Mouse (Mus musculus): ENCODE measurements around the gene Tespa1. TPM values are rescaled to one million over a fixed set of nuclear protein-coding genes. Genes with fewer than 3 reads are reported as not detected.
A peak's percentile ranks its signal among the peaks of the same experiment; 100 is the strongest.
"Not testable (repeated sequence)": the region's sequence is repeated elsewhere in the genome, so short reads cannot be mapped to it uniquely, and the experiment has no call there.

Gene Tespa1
- polyA plus RNA-seq (2014; fragmentation: Nextera tagmentation; extraction: Ambion mirVana): not detected in 2 replicates

GRCm38 (mm10) chr10:130322637-130323036 lies at the start of gene Tespa1:
Gene Tespa1 (plus strand): TSS chr10:130322870.
- WGBS: 90% methylated on average over 5 of the region's 5 CpGs
- H3K4me3 ChIP-seq (ENCODE audit: low read depth, low read length): no peak within 1 kb of the TSS
- ATAC-seq: no peak

DNA sequence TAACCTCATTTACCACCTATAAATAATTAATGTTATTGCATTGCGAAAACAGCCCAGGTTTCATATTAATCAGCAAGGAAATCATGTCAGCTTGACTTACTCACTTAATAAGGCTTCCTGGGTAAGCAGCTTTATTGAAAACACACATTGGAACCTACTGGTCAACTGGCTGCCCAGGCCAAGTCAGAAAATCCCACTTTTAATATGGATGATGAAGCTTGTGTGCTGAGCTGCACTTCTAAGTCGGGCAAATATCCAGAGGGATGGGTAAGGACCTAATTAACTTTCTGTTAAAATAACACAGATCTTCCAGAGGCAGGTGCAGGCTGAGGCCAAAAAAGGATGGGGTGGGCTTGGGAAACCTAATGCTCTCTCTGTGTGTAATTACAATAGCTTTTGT lies 46.9 kb upstream of the Tespa1 start:
- H3K4me3 ChIP-seq (ENCODE audit: low read depth, low read length): no peak overlapping the region
- WGBS: 32% methylated on average over 2 of the region's 2 CpGs
- no peaks in the 10 kb centered on the region for H3K36me3 ChIP-seq (ENCODE audit: control insufficient read depth, insufficient read depth, low read length)
- H3K9me3 ChIP-seq (replicated peaks; ENCODE audit: control insufficient read depth, low read length): no peaks in the 10 kb centered on the region
- peak; percentile 40; the same call in 1 of the 2 replicates for ATAC-seq
- H3K27me3 ChIP-seq (replicated peaks; ENCODE audit: control insufficient read depth, insufficient read depth, low read length): no peaks in the 10 kb centered on the region
- H3K4me1 ChIP-seq (ENCODE audit: control insufficient read depth, insufficient read depth, low read length): no peaks in the 10 kb centered on the region; the same call in 1 of the 2 replicates
- no peak overlapping the region for H3K9ac ChIP-seq (ENCODE audit: low read length)
- no peak for DNase-seq (ENCODE audit: low spot score)
- no peak overlapping the region for H3K4me2 ChIP-seq (ENCODE audit: low read length)
- H3K27ac ChIP-seq (ENCODE audit: low read depth, low read length): no peak overlapping the region

More at GRCm38 (mm10) chr10:130322637-130323036, at the start of gene Tespa1:
- no peak for DNase-seq (ENCODE audit: low spot score)
- no peaks in the 10 kb centered on the region for H3K9me3 ChIP-seq (replicated peaks; ENCODE audit: control insufficient read depth, low read length)
- H3K4me2 ChIP-seq (ENCODE audit: low read length): no peak within 1 kb of the TSS
- H3K36me3 ChIP-seq (ENCODE audit: control insufficient read depth, insufficient read depth, low read length): no peaks in the 10 kb centered on the region
- H3K27ac ChIP-seq (ENCODE audit: low read depth, low read length): no peak within 1 kb of the TSS
- H3K4me1 ChIP-seq (ENCODE audit: control insufficient read depth, insufficient read depth, low read length): no peaks in the 10 kb centered on the region
- no peaks in the 10 kb centered on the region for H3K27me3 ChIP-seq (replicated peaks; ENCODE audit: control insufficient read depth, insufficient read depth, low read length)
- H3K9ac ChIP-seq (ENCODE audit: low read length): no peak within 1 kb of the TSS

- no peaks in the 10 kb centered on the region for H3K36me3 ChIP-seq (ENCODE audit: control insufficient read depth, insufficient read depth, low read length)
- no peak overlapping the region for H3K27ac ChIP-seq (ENCODE audit: low read depth, low read length)
- no peak overlapping the region for H3K9ac ChIP-seq (ENCODE audit: low read length)
- no peak overlapping the region for H3K4me2 ChIP-seq (ENCODE audit: low read length)
- no peaks in the 10 kb centered on the region for H3K9me3 ChIP-seq (replicated peaks; ENCODE audit: control insufficient read depth, low read length)
- H3K27me3 ChIP-seq (replicated peaks; ENCODE audit: control insufficient read depth, insufficient read depth, low read length): no peaks in the 10 kb centered on the region
- WGBS: 59% methylated on average over 2 of the region's 2 CpGs
- DNase-seq (ENCODE audit: low spot score) (no peak), ATAC-seq (no peak)
- H3K4me1 ChIP-seq (ENCODE audit: control insufficient read depth, insufficient read depth, low read length): no peaks in the 10 kb centered on the region; the same call in 1 of the 2 replicates
- no peak overlapping the region for H3K4me3 ChIP-seq (ENCODE audit: low read depth, low read length)
Measured at GRCm38 (mm10) chr10:130276496-130276895, 46.2 kb upstream of the Tespa1 start.

- ATAC-seq (peak; percentile 24; the same call in 1 of the 2 replicates), DNase-seq (ENCODE audit: low spot score) (peak; percentile 55)
- H3K9me3 ChIP-seq (replicated peaks; ENCODE audit: control insufficient read depth, low read length): no peaks in the 10 kb centered on the region
- no peaks in the 10 kb centered on the region; the same call in 1 of the 2 replicates for H3K4me1 ChIP-seq (ENCODE audit: control insufficient read depth, insufficient read depth, low read length)
- WGBS: under 1% methylated on average over 7 of the region's 7 CpGs
- H3K4me3 ChIP-seq (ENCODE audit: low read depth, low read length): 0 out of 2 replicates have a peak within 1 kb of the TSS, but pooled peaks have one; percentile 5
- H3K4me2 ChIP-seq (ENCODE audit: low read length): peak within 1 kb of the TSS; percentile 28
- H3K27ac ChIP-seq (ENCODE audit: low read depth, low read length): no peak within 1 kb of the TSS
- H3K27me3 ChIP-seq (replicated peaks; ENCODE audit: control insufficient read depth, insufficient read depth, low read length): no peaks in the 10 kb centered on the region
- H3K36me3 ChIP-seq (ENCODE audit: control insufficient read depth, insufficient read depth, low read length): no peaks in the 10 kb centered on the region
- no peak within 1 kb of the TSS for H3K9ac ChIP-seq (ENCODE audit: low read length)
Measured at GRCm38 (mm10) chr10:130280066-130280465, 42.6 kb upstream of the Tespa1 start, which contains the start of gene Neurod4. Gene Neurod4 (minus strand): TSS chr10:130280240.

- WGBS: 16% methylated on average over 1 of the region's 1 CpGs
- H3K9ac ChIP-seq (ENCODE audit: low read length): no peak overlapping the region
- H3K4me2 ChIP-seq (ENCODE audit: low read length): no peak overlapping the region
- ATAC-seq: peak; percentile 78
- H3K36me3 ChIP-seq (ENCODE audit: control insufficient read depth, insufficient read depth, low read length): no peaks in the 10 kb centered on the region
- H3K4me1 ChIP-seq (ENCODE audit: control insufficient read depth, insufficient read depth, low read length): no peaks in the 10 kb centered on the region; the same call in 1 of the 2 replicates
- no peak overlapping the region for H3K4me3 ChIP-seq (ENCODE audit: low read depth, low read length)
- no peaks in the 10 kb centered on the region for H3K27me3 ChIP-seq (replicated peaks; ENCODE audit: control insufficient read depth, insufficient read depth, low read length)
- DNase-seq (ENCODE audit: low spot score): peak; percentile 45
- no peaks in the 10 kb centered on the region for H3K9me3 ChIP-seq (replicated peaks; ENCODE audit: control insufficient read depth, low read length)
- no peak overlapping the region for H3K27ac ChIP-seq (ENCODE audit: low read depth, low read length)
Measured at GRCm38 (mm10) chr10:130281982-130282449, 40.7 kb upstream of the Tespa1 start.

- WGBS: 76% methylated on average over 1 of the region's 1 CpGs
- Histone ChIP-seq H3K4me2 (ENCODE audit: low read length) (no peak overlapping the region), H3K4me1 (ENCODE audit: control insufficient read depth, insufficient read depth, low read length) (no peaks in the 10 kb centered on the region), H3K4me3 (ENCODE audit: low read depth, low read length) (no peak overlapping the region), H3K36me3 (ENCODE audit: control insufficient read depth, insufficient read depth, low read length) (no peaks in the 10 kb centered on the region), H3K9me3 (replicated peaks; ENCODE audit: control insufficient read depth, low read length) (no peaks in the 10 kb centered on the region), H3K27me3 (replicated peaks; ENCODE audit: control insufficient read depth, insufficient read depth, low read length) (no peaks in the 10 kb centered on the region), H3K27ac (ENCODE audit: low read depth, low read length) (no peak overlapping the region), H3K9ac (ENCODE audit: low read length) (no peak overlapping the region)
- DNase-seq (ENCODE audit: low spot score) (no peak), ATAC-seq (no peak)
Measured at GRCm38 (mm10) chr10:130287201-130287600, 35.5 kb upstream of the Tespa1 start.

DNA sequence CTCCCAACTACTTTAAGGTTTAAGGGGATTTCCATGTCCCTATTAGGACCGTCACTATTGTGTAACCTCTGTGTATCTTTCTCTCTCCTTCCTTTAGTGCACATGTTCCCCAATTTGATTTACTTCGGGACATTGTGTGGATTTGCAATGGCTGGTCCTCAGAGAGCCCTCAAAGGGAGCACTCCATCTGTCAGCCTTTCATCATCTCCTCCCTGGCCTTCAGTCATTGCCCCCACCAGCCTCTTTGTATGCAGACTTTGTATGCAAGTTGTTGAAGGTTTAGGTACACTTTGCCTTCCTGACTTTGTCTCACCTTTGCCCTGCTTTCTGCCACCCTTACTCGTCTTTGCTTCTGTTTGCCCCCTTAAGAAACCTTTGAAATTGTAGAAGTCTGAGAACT lies 34.7 kb upstream of the Tespa1 start:
- no peak overlapping the region for H3K9ac ChIP-seq (ENCODE audit: low read length)
- no peak overlapping the region for H3K4me2 ChIP-seq (ENCODE audit: low read length)
- no peaks in the 10 kb centered on the region for H3K27me3 ChIP-seq (replicated peaks; ENCODE audit: control insufficient read depth, insufficient read depth, low read length)
- H3K9me3 ChIP-seq (replicated peaks; ENCODE audit: control insufficient read depth, low read length): no peaks in the 10 kb centered on the region
- no peak overlapping the region for H3K27ac ChIP-seq (ENCODE audit: low read depth, low read length)
- H3K4me1 ChIP-seq (ENCODE audit: control insufficient read depth, insufficient read depth, low read length): no peaks in the 10 kb centered on the region
- H3K36me3 ChIP-seq (ENCODE audit: control insufficient read depth, insufficient read depth, low read length): no peaks in the 10 kb centered on the region
- DNase-seq (ENCODE audit: low spot score) (no peak), ATAC-seq (no peak)
- H3K4me3 ChIP-seq (ENCODE audit: low read depth, low read length): no peak overlapping the region
- 47% methylated on average over 3 of the region's 3 CpGs for WGBS

DNA sequence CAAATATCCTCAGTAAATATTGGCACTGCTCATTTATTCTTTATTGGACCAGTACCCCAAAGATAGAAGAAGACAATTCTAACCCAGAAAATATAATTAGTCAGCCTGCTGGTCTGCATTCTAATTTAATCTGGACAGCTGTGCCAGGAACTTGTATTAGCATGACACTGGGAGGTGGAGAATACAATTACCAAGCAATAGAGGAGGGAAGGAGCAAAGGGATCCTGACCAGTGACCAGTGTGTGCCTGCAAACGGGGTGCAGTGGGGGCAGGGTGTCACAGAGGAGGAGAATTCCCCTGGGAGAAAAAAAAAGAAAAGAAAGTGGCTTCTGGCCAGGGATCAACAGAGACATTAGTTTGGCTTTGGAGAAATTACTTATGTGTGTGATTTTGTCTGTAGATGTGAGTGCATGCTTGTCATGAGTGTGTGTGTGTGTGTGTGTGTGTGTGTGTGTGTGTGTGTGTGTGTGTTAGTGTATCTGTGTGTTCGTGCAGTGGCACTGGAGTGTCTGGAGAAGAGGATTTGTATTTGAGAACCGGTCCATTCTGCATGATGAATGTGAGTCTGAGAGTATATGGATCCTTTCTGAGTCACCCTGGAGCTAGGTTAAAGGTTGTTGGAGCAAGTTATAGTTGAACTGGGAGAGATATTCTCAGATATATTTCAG lies 28.8 kb upstream of the Tespa1 start:
- WGBS: 12% methylated on average over 3 of the region's 3 CpGs
- ATAC-seq (peak; percentile 80), DNase-seq (ENCODE audit: low spot score) (peak; percentile 37)
- no peaks in the 10 kb centered on the region for H3K27me3 ChIP-seq (replicated peaks; ENCODE audit: control insufficient read depth, insufficient read depth, low read length)
- H3K9me3 ChIP-seq (replicated peaks; ENCODE audit: control insufficient read depth, low read length): no peaks in the 10 kb centered on the region
- H3K4me3 ChIP-seq (ENCODE audit: low read depth, low read length): no peak overlapping the region
- H3K36me3 ChIP-seq (ENCODE audit: control insufficient read depth, insufficient read depth, low read length): no peaks in the 10 kb centered on the region
- no peak overlapping the region for H3K9ac ChIP-seq (ENCODE audit: low read length)
- no peak overlapping the region for H3K4me2 ChIP-seq (ENCODE audit: low read length)
- no peak overlapping the region for H3K27ac ChIP-seq (ENCODE audit: low read depth, low read length)
- H3K4me1 ChIP-seq (ENCODE audit: control insufficient read depth, insufficient read depth, low read length): peaks cover 5% of the 10 kb centered on the region; the same call in 1 of the 2 replicates

GRCm38 (mm10) chr10:130298748-130299147 lies 23.9 kb upstream of the Tespa1 start:
- H3K9me3 ChIP-seq (replicated peaks; ENCODE audit: control insufficient read depth, low read length); H3K4me3 ChIP-seq (ENCODE audit: low read depth, low read length); H3K36me3 ChIP-seq (ENCODE audit: control insufficient read depth, insufficient read depth, low read length); H3K4me2 ChIP-seq (ENCODE audit: low read length); H3K9ac ChIP-seq (ENCODE audit: low read length); H3K4me1 ChIP-seq (ENCODE audit: control insufficient read depth, insufficient read depth, low read length); H3K27ac ChIP-seq (ENCODE audit: low read depth, low read length); H3K27me3 ChIP-seq (replicated peaks; ENCODE audit: control insufficient read depth, insufficient read depth, low read length); ATAC-seq: not testable (repeated sequence)
- peak; percentile 46 for DNase-seq (ENCODE audit: low spot score)
- 13% methylated on average over 4 of the region's 4 CpGs for WGBS

Data from forebrain, embryonic 14.5 days (tissue).